ENCODE assay signal across 15 mouse cellular contexts in genomic region chr14:73773810-73774209, GRCm38 (mm10).
"Had no signal": no experiment of that assay in that cellular context is flagged by ENCODE, and none has a peak within 500 bp of the region (broad histone marks: within the 10 kb centered on the region; RNA-seq: fewer than 3 reads in every experiment).

No protein-coding gene starts in this region.

- H3K4me2 ChIP-seq: neural tube, embryonic 13.5 days; neural tube, embryonic 15.5 days; stomach, embryonic 15.5 days had no signal

- DNase-seq: retina, postnatal 1 day; right cerebral cortex, postnatal 14 days; right cerebral cortex, postnatal 25 days; right cerebral cortex, postnatal 4 days; spleen, adult 18-20 months; thymus, adult 18-20 months; thymus, adult 2 months; thymus, postnatal 14 days; thymus, postnatal 25 days; thymus, postnatal 36 days; thymus, postnatal 4 days had no signal

- H3K4me3 ChIP-seq: neural tube, embryonic 13.5 days; neural tube, embryonic 15.5 days; stomach, embryonic 15.5 days had no signal

- H3K9ac ChIP-seq: neural tube, embryonic 13.5 days; neural tube, embryonic 15.5 days; stomach, embryonic 15.5 days had no signal

- H3K27me3 ChIP-seq: neural tube, embryonic 13.5 days; neural tube, embryonic 15.5 days; stomach, embryonic 15.5 days had no signal

- H3K4me1 ChIP-seq: neural tube, embryonic 13.5 days; neural tube, embryonic 15.5 days; stomach, embryonic 15.5 days had no signal

- H3K27ac ChIP-seq: neural tube, embryonic 13.5 days; neural tube, embryonic 15.5 days; stomach, embryonic 15.5 days; stomach, postnatal 0 days had no signal

- H3K9me3 ChIP-seq: neural tube, embryonic 13.5 days; neural tube, embryonic 15.5 days; stomach, embryonic 15.5 days had no signal

- H3K36me3 ChIP-seq: neural tube, embryonic 13.5 days; neural tube, embryonic 15.5 days; stomach, embryonic 15.5 days had no signal
